Mouse (Mus musculus) forebrain, embryonic 16.5 days (tissue): ENCODE results near the gene Gm47996. TPM values are rescaled to one million over a fixed set of nuclear protein-coding genes. Genes with fewer than 3 reads are reported as not detected.

Source experiments
- ATAC-seq: fragments of 200-750 bp; cut with Nextera tagmentation; 2 replicates; pipeline ENCODE4 v1.8.0; 2017; ENCODE audit warnings: mild to moderate bottlenecking, moderate library complexity
- H3K27ac ChIP-seq: fragments of 300-500 bp; sonication (generic); 2 replicates; pipeline ENCODE4 v1.5.1; 2014; ENCODE audit warnings: low read length, control low read depth
- H3K27me3 ChIP-seq: fragments of 300-500 bp; sonication (generic); replicated peaks from 2 replicates; pipeline ENCODE4 v1.6.1; 2014; ENCODE audit warnings: low read length; ENCODE audit not compliant: control insufficient read depth, insufficient read depth
- H3K36me3 ChIP-seq: fragments of 300-500 bp; sonication (generic); 2 replicates; pipeline ENCODE4 v1.6.1; 2014; ENCODE audit not compliant: control insufficient read depth, insufficient read depth
- H3K4me1 ChIP-seq: fragments of 300-500 bp; sonication (generic); replicated peaks from 2 replicates; pipeline ENCODE4 v1.6.1; 2014; ENCODE audit warnings: low read length; ENCODE audit not compliant: control insufficient read depth, insufficient read depth
- H3K4me2 ChIP-seq: fragments of 300-500 bp; sonication (generic); 2 replicates; pipeline ENCODE4 v1.6.1; 2014; ENCODE audit warnings: mild to moderate bottlenecking, low read length, control low read depth
- H3K4me3 ChIP-seq: fragments of 300-500 bp; sonication (generic); replicated peaks from 2 replicates; pipeline ENCODE4 v1.5.1; 2014; ENCODE audit warnings: mild to moderate bottlenecking, low read length, control low read depth
- H3K9ac ChIP-seq: fragments of 300-500 bp; sonication (generic); replicated peaks from 2 replicates; pipeline ENCODE4 v1.6.1; 2014; ENCODE audit warnings: low read depth, low read length, control low read depth
- H3K9me3 ChIP-seq: fragments of 300-500 bp; sonication (generic); 2 replicates; pipeline ENCODE4 v1.6.1; 2016; ENCODE audit warnings: low read length; ENCODE audit not compliant: control insufficient read depth
- WGBS: fragments of 180-500 bp; shearing (Covaris S2); extraction: QIAGEN DNeasy Blood & Tissue Kit; methylation state at CpG from one replicate; pipeline ENCODE4 v1.1.7; 2014; 5-methylcytosine and 5-hydroxymethylcytosine counted together
- polyA plus RNA-seq: library from polyadenylated mRNA; unstranded; fragments of >200 nt; fragmentation: Nextera tagmentation; extraction: Ambion mirVana; gene quantifications from 2 replicates; pipeline ENCODE4 v1.2.1, GENCODE M21; 2015

The Gm47996 gene
- polyA plus RNA-seq, 1 experiment from 2014 or later = not detected

DNA sequence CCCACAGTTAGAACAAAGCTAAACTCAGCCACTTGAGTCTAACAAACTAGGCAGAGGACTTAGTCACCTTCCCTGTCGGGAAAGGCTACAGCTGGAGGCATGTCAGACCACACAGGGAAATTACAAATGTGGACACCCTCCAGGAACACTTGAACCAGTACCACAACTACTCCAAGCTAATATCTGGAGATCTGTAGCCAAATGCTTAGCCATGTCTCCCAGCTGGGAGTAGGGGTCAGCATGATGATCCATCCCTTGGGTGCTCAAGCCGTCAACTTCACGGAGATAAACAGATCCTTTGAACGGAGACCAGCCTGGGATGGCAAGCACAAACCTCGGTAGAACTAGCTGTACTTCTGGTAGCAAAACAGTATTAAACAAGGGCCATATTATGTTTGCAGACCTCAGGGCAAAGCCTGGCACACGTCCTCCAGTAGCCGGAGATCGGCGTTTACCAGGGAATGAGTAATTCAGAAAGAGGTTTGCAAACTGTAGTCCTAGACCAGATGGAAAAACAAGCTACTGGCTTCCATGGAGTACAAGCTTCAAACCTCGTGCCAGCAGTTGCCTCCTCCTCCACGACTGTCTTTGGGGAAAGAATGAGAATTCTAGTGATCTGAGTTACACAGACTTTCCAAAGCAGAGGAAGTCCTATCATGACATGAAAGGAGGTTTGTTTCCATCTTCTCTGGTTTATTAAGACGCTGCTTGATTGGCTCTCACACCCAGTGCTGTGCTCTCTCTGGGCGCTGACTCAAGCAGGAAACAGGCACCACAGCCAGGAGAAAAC lies 26.4 kb downstream of the Gm47996 start:
- Histone ChIP-seq H3K4me1 (no peaks in the 10 kb centered on the region), H3K4me2 (no peak overlapping the region), H3K36me3 (no peaks in the 10 kb centered on the region), H3K9ac (no peak overlapping the region), H3K27me3 (no peaks in the 10 kb centered on the region), H3K9me3 (0 out of 2 replicates have a peak, but pooled peaks cover 2% of the 10 kb centered on the region), H3K27ac (no peak overlapping the region), H3K4me3 (no peak overlapping the region)
- 71% methylated on average over 13 of the region's 13 CpGs for WGBS
- 0 out of 2 replicates have a peak, but pooled peaks have one; percentile 31 for ATAC-seq

DNA sequence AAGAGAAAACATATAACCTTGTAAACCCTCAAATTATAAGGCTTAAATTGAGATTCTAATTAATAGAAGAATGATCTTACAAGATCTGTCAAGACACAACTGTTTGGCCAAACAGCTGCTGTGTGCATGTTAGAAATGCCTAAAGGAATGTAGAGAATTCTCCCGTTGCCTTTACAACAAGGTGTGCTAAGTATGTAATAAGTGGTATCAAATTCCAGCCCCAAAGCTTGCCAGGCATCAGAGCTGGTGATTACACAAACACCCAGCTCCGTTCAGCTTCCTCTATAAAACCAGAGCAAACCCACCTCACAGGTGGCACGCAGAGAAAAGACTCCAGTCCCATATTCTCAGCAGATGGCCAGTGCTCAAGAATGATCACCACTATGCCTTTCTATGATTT lies 27.8 kb downstream of the Gm47996 start:
- WGBS = 91% methylated on average over 3 of the region's 3 CpGs
- no peaks in the 10 kb centered on the region for H3K27me3 ChIP-seq
- H3K27ac ChIP-seq = no peak overlapping the region
- H3K4me2 ChIP-seq = no peak overlapping the region
- 0 out of 2 replicates have a peak, but pooled peaks cover 2% of the 10 kb centered on the region for H3K9me3 ChIP-seq
- no peak for ATAC-seq
- H3K36me3 ChIP-seq = no peaks in the 10 kb centered on the region
- H3K9ac ChIP-seq = no peak overlapping the region
- no peaks in the 10 kb centered on the region for H3K4me1 ChIP-seq
- H3K4me3 ChIP-seq = no peak overlapping the region

DNA sequence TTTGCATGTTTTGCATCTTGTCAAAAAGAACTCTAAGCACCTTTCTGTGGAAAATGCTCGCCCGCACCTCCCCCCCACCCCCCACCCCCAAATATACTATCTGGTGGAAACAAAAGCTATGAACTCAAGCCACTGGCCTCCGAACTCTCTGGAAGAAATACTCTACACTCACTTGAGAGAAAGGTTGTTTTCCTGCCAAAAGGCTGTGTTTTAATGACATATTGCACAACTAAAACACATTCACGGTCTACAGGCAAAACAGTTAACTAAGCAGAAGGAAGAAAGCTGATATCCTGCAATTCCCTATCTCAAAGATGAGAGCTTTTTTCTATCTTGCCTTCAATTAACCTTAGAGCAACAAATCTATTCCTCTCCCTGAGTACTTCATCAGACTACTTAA lies 33.4 kb downstream of the Gm47996 start:
- ATAC-seq = no peak
- H3K4me1 ChIP-seq = no peaks in the 10 kb centered on the region
- H3K4me2 ChIP-seq = no peak overlapping the region
- H3K36me3 ChIP-seq = no peaks in the 10 kb centered on the region
- no peak overlapping the region for H3K9ac ChIP-seq
- H3K27me3 ChIP-seq = no peaks in the 10 kb centered on the region
- H3K27ac ChIP-seq = no peak overlapping the region
- H3K9me3 ChIP-seq = 0 out of 2 replicates have a peak, but pooled peaks cover 2% of the 10 kb centered on the region
- no peak overlapping the region for H3K4me3 ChIP-seq
- 84% methylated on average over 4 of the region's 4 CpGs for WGBS

DNA sequence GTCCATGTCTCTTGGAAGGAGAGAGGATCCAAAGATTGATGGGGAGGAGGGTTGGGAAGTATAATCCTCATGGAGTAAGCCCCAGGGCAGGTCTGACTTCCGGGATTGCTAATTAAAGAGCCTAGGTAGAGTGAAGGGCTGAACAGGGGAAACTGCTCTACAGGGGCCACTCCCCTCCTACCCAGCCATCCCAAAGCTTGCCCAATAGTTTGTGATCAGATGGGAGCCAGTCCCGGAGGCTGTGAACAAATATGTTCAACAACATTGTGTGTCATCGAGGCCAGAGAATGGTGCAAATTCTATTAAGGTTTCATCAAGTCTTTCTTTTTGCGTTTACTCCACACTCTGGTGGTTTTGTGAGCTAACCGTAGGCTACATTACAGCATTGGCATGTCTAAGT lies 34.1 kb downstream of the Gm47996 start:
- H3K9me3 ChIP-seq = 0 out of 2 replicates have a peak, but pooled peaks cover 2% of the 10 kb centered on the region
- ATAC-seq = no peak
- no peaks in the 10 kb centered on the region for H3K27me3 ChIP-seq
- no peak overlapping the region for H3K4me3 ChIP-seq
- H3K4me2 ChIP-seq = no peak overlapping the region
- H3K27ac ChIP-seq = no peak overlapping the region
- no peaks in the 10 kb centered on the region for H3K4me1 ChIP-seq
- H3K9ac ChIP-seq = no peak overlapping the region
- WGBS = 87% methylated on average over 5 of the region's 5 CpGs
- no peaks in the 10 kb centered on the region for H3K36me3 ChIP-seq

DNA sequence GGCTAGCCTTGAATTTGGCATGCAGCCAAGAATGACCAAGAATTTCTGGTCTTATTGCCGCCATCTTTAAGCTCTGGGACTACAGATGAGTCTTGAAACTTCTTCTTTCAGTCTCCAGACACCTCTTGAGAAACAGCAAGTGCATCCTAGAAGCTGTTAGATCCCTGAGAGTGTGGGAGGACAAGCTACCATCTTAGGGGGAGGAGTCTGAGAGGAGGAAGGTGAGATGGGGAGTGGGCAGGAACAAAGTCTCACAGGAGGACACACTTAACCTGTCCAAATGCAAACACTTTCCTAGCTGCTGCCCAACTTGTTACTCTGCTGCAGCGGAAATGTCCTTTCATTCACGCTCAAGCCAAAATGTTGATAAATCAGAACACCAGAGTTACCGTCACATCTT lies 34.8 kb downstream of the Gm47996 start:
- H3K4me2 ChIP-seq = no peak overlapping the region
- H3K27me3 ChIP-seq = no peaks in the 10 kb centered on the region
- ATAC-seq = no peak
- no peaks in the 10 kb centered on the region for H3K36me3 ChIP-seq
- H3K4me1 ChIP-seq = no peaks in the 10 kb centered on the region
- no peak overlapping the region for H3K27ac ChIP-seq
- no peak overlapping the region for H3K9ac ChIP-seq
- 0 out of 2 replicates have a peak, but pooled peaks cover 2% of the 10 kb centered on the region for H3K9me3 ChIP-seq
- 98% methylated on average over 4 of the region's 4 CpGs for WGBS
- no peak overlapping the region for H3K4me3 ChIP-seq

DNA sequence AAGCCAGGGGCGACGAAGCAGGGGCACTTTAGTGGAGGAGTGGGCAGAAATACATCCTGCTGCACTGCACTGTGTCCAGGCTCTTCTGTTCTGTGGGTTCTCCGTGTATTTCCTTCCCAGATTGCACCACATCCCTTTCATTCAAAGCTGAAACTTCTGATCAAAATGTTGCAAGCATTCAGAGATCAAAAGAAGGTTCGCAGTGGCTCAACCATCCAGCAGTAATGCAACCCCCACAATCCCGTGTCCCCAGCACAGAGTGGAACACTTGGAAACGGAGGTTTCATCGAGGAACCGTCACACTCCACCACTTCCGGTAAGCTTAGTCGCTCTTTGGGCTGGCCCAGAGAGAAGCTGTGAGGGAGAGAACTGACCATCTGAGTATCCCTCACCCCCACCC lies 35.2 kb downstream of the Gm47996 start:
- Histone ChIP-seq H3K9me3 (0 out of 2 replicates have a peak, but pooled peaks cover under 1% of the 10 kb centered on the region), H3K36me3 (no peaks in the 10 kb centered on the region), H3K27ac (no peak overlapping the region), H3K4me2 (no peak overlapping the region), H3K4me1 (no peaks in the 10 kb centered on the region), H3K4me3 (no peak overlapping the region), H3K27me3 (no peaks in the 10 kb centered on the region), H3K9ac (no peak overlapping the region)
- 89% methylated on average over 10 of the region's 10 CpGs for WGBS
- ATAC-seq = no peak

DNA sequence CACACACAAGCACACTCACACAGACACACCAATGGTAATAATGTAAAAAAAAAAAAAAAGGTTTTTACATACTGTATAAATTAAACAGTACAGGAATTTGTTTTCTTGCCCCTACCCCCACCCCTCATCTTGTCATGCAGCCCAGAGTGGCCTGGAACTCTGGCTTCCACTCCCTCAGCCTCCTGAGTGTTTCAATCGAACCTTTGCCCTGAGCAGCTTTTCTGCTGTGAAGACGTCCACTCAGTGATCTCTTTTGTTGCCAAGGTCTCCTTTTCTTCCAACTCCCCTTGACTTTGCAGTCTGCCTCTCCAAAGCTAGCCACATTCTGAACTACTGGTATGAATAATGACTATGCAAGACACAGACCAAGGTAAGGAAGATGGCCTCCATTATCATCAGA lies 35.9 kb downstream of the Gm47996 start:
- 64% methylated on average over 2 of the region's 2 CpGs for WGBS
- H3K9me3 ChIP-seq = no peaks in the 10 kb centered on the region
- no peaks in the 10 kb centered on the region for H3K27me3 ChIP-seq
- no peaks in the 10 kb centered on the region for H3K4me1 ChIP-seq
- H3K4me2 ChIP-seq = no peak overlapping the region
- no peak for ATAC-seq
- no peak overlapping the region for H3K4me3 ChIP-seq
- no peak overlapping the region for H3K27ac ChIP-seq
- H3K36me3 ChIP-seq = no peaks in the 10 kb centered on the region
- no peak overlapping the region for H3K9ac ChIP-seq

DNA sequence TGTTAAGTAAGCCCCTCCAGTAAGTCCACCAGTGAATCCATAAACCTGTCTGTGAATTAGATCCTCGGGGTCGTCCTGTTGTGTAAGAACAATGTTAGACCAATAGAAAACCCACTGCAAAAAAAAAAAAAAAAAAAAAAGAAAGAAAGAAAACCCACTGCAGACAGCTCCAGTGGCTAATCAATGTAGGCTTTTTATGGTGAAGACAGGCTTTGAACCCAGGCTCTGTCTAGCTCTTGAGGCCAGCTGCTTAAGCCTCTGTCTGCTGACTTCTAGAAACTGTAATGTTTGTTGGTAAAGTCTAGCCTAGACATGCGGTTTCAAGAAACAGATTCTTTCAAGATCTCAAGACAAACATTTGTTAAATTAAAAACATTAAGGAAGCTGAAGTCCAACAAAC lies 40.2 kb downstream of the Gm47996 start:
- WGBS = 79% methylated on average over 3 of the region's 3 CpGs
- no peak overlapping the region for H3K9ac ChIP-seq
- no peak overlapping the region for H3K27ac ChIP-seq
- no peak overlapping the region for H3K4me2 ChIP-seq
- no peaks in the 10 kb centered on the region for H3K9me3 ChIP-seq
- no peaks in the 10 kb centered on the region for H3K4me1 ChIP-seq
- ATAC-seq = no peak
- H3K4me3 ChIP-seq = no peak overlapping the region
- H3K36me3 ChIP-seq = no peaks in the 10 kb centered on the region
- no peaks in the 10 kb centered on the region for H3K27me3 ChIP-seq

DNA sequence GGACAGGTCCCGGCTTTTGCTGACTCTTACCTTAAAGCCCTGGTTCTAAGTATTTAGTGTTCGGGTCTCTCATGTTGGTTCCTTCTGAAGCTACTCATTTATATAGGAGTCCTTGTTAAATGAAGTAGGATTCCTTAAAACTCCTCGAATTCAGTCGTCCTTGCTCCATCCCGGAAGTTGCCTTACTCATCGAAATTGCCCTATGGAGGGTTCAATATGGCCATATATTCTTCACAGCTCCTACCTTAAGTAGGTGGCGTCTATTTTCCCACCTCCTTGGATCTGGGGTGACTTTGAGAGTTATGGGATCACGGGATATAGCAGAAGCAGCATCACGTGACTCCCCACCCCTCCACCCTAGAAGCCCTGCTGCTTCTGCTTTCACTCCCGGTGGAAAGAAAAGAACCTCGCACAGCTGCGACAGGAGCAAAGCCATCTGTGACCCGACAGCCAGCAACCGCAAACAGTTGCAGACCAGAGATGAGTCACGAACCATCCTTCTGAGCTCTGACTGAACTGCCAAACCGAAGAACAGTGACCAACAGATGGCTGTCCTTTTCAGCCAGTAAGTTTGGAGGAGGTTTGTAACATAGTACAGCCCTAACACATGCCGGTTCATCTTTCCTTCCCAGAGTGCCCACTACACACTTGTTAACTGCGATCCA lies 40.7 kb downstream of the Gm47996 start:
- no peak overlapping the region for H3K9ac ChIP-seq
- no peaks in the 10 kb centered on the region for H3K36me3 ChIP-seq
- H3K9me3 ChIP-seq = no peaks in the 10 kb centered on the region
- H3K4me2 ChIP-seq = no peak overlapping the region
- ATAC-seq = no peak
- no peak overlapping the region for H3K4me3 ChIP-seq
- WGBS = 70% methylated on average over 18 of the region's 18 CpGs
- no peaks in the 10 kb centered on the region for H3K4me1 ChIP-seq
- no peak overlapping the region for H3K27ac ChIP-seq
- no peaks in the 10 kb centered on the region for H3K27me3 ChIP-seq
